Mouse (Mus musculus) heart, adult 11 months (tissue): ENCODE measurements at regions not wholly inside any gene's neighbourhood (a gene's known extent, or its start where the extent isn't known, plus 50 kb on each side); places are given as distances from the start of the nearest gene placed in this dataset.
"Not testable (repeated sequence)": the region's sequence is repeated elsewhere in the genome, so short reads cannot be mapped to it uniquely, and the experiment has no call there.

Experiments
- DNase-seq: peaks from one replicate; pipeline ENCODE4 v3.0.0; 2022

GRCm38 (mm10) chr15:14951246-14951645 lies 1777.3 kb upstream of the Cdh9 start:
- peak; percentile 75 for DNase-seq

- no peak for DNase-seq
Measured at GRCm38 (mm10) chr15:14982227-14982626, 1746.3 kb upstream of the Cdh9 start.

- DNase-seq = not testable (repeated sequence)
Measured at GRCm38 (mm10) chr15:15019352-15019751, 1709.2 kb upstream of the Cdh9 start.
